Mouse (Mus musculus) kidney, embryonic 15.5 days (tissue): ENCODE results near the gene Ltbp1. TPM values are rescaled to one million over a fixed set of nuclear protein-coding genes. Genes with fewer than 3 reads are reported as not detected.
"Not testable (repeated sequence)": the region's sequence is repeated elsewhere in the genome, so short reads cannot be mapped to it uniquely, and the experiment has no call there.

ENCODE experiments used
- ATAC-seq: fragments of 200-750 bp; cut with Nextera tagmentation; replicated peaks from 2 replicates; pipeline ENCODE4 v1.8.0; 2017; ENCODE audit warnings: moderate TSS enrichment; ENCODE audit not compliant: low FRiP score
- H3K27ac ChIP-seq: fragments of 300-500 bp; sonication (generic); 2 replicates; pipeline ENCODE4 v1.5.1; 2015; ENCODE audit warnings: mild to moderate bottlenecking, inconsistent platforms
- H3K27me3 ChIP-seq: fragments of 300-500 bp; sonication (generic); 2 replicates; pipeline ENCODE4 v1.6.1; 2015; ENCODE audit warnings: inconsistent platforms
- H3K36me3 ChIP-seq: fragments of 300-500 bp; sonication (generic); 2 replicates; pipeline ENCODE4 v1.6.1; 2015; ENCODE audit warnings: inconsistent platforms
- H3K4me1 ChIP-seq: fragments of 300-500 bp; sonication (generic); 2 replicates; pipeline ENCODE4 v1.6.1; 2015; ENCODE audit warnings: inconsistent platforms
- H3K4me2 ChIP-seq: fragments of 300-500 bp; sonication (generic); 2 replicates; pipeline ENCODE4 v1.6.1; 2015; ENCODE audit warnings: moderate library complexity, mild to moderate bottlenecking, inconsistent platforms
- H3K4me3 ChIP-seq: fragments of 300-500 bp; sonication (generic); replicated peaks from 2 replicates; pipeline ENCODE4 v1.5.1; 2015; ENCODE audit warnings: mild to moderate bottlenecking, inconsistent platforms
- H3K9ac ChIP-seq: fragments of 300-500 bp; sonication (generic); 2 replicates; pipeline ENCODE4 v1.6.1; 2015; ENCODE audit warnings: mild to moderate bottlenecking, inconsistent platforms
- H3K9me3 ChIP-seq: fragments of 300-500 bp; sonication (generic); replicated peaks from 2 replicates; pipeline ENCODE4 v1.6.1; 2016; ENCODE audit warnings: inconsistent platforms
- WGBS: fragments of 180-500 bp; shearing (Covaris S2); methylation state at CpG from one replicate; pipeline ENCODE4 v1.1.7; 2015; ENCODE audit warnings: mixed read lengths; 5-methylcytosine and 5-hydroxymethylcytosine counted together
- polyA plus RNA-seq: library from polyadenylated mRNA; unstranded; fragments of >200 nt; fragmentation: Nextera tagmentation; extraction: Ambion mirVana; gene quantifications from 2 replicates; pipeline ENCODE4 v1.2.1, GENCODE M21; 2015

The Ltbp1 gene
- polyA plus RNA-seq, 1 experiment from 2014 or later, result 40.9 TPM

DNA sequence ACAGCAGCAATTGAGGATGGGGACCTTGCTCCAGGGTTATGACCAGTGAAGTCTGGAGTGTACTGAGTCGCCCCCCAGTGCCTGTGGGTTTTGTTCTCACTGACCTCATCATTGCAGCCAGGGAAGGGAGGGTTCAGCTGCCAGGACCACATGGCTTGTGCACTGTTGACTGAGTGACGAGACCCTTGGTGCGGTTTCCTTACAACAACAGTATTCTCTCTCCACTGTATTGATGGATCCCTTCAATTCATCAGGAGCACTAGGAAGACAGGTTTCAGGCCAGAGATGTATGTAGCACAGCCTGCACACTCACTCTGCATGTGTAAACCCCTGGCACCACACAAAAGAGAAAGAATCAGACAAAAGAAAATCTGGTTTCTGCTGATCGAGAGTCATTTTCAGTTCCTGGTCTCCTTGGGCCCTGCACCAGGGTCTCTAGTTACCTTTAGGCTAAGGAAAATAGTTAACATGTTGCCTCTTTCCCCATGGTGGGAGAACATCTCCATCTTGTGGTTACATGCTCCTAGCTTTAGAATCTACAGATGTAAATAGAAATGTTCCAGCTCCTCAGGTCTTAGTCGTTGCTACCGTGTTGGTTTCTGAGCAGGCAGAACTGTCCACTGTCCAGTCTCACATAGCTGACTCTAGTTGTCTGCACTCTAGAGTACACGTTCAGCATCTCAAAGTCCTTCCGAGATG lies 117.4 kb downstream of the Ltbp1 start:
- H3K4me3 ChIP-seq, result no peak overlapping the region
- no peaks in the 10 kb centered on the region for H3K27me3 ChIP-seq
- H3K9me3 ChIP-seq, result no peaks in the 10 kb centered on the region
- H3K4me1 ChIP-seq, result peaks cover 24% of the 10 kb centered on the region
- no peak overlapping the region for H3K9ac ChIP-seq
- 63% methylated on average over 8 of the region's 8 CpGs for WGBS
- 0 out of 2 replicates have a peak overlapping the region, but pooled peaks have one; percentile 29 for H3K27ac ChIP-seq
- no peaks in the 10 kb centered on the region for H3K36me3 ChIP-seq
- no peak overlapping the region for H3K4me2 ChIP-seq
- peak; percentile 30; the same call in 1 of the 2 replicates for ATAC-seq

DNA sequence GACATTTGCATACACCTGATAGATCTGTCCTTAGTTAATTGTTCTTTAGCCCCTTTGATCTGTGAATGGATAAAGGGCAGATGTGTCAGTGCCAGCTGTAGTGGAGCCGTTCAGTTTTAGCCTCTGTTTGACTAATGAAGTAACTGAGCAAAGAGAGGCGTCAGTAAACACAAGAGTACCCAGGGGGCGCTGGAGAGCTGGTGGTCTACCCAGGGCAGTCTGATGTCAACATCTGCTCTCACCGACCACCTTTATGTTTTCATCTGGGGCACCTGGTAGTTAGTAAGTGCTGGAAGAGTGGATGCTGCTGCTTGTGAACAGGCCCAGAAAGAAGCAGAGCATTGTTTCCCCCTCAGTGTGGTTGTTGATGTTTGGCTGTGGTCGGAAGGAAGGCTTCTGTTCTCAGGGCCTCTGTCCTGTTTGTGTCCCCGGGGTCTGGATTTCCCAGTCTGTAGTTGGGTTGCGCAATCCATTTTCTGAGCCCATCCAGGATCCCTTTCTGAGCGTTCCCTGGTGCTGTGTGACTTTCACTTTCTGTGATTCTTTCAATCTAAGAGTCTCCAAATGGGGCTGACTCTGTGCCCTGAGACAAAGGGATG lies 123.1 kb downstream of the Ltbp1 start:
- Histone ChIP-seq H3K9ac (no peak overlapping the region), H3K9me3 (no peaks in the 10 kb centered on the region), H3K27me3 (no peaks in the 10 kb centered on the region), H3K36me3 (no peaks in the 10 kb centered on the region), H3K4me2 (no peak overlapping the region), H3K27ac (no peak overlapping the region), H3K4me1 (no peaks in the 10 kb centered on the region), H3K4me3 (no peak overlapping the region)
- 0 out of 2 replicates have a peak, but pooled peaks have one; percentile 15 for ATAC-seq
- 60% methylated on average over 8 of the region's 8 CpGs for WGBS

DNA sequence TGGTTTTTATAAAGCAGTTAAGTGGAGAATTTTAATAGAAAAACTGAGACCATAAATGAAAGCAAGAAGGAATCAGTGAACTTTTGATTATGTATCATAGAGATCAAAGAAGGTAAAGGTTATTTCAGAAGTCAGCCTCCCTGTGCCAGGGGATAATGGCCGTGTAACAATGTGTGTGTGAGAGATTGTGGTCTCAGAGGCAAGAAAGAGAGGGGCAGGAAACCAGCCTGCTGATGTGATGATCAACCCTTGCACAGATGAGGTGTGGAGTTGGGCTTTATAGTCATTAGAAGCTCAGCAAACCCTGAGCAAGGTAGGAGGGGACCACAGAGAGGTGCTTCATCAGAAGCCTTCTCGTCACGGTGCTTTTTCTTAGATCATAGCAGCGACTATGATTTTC lies 128.6 kb downstream of the Ltbp1 start:
- H3K27ac ChIP-seq, result no peak overlapping the region
- 82% methylated on average over 4 of the region's 4 CpGs for WGBS
- H3K9me3 ChIP-seq, result no peaks in the 10 kb centered on the region
- no peak overlapping the region for H3K4me3 ChIP-seq
- H3K4me1 ChIP-seq, result no peaks in the 10 kb centered on the region
- ATAC-seq, result no peak
- H3K36me3 ChIP-seq, result no peaks in the 10 kb centered on the region
- no peaks in the 10 kb centered on the region for H3K27me3 ChIP-seq
- H3K9ac ChIP-seq, result no peak overlapping the region
- no peak overlapping the region for H3K4me2 ChIP-seq

DNA sequence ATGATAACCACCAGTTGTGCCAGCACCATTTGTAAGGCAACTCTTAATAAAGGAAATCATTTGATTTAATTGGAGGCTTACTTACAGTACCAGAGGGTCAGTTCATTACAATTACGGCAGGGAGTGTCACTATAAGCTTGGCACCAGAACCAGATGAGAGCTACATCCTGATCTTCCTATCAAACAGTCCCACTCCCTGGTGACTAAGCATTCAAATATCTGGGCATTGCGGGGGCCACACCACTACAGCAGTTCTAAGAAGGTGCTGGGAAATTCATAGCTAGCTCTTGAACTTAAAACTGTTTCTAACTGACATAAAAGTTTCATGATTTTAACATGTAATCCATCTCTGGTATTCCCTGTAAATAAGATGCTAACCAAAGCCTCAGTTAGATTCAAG lies 134.4 kb downstream of the Ltbp1 start:
- no peak overlapping the region for H3K4me2 ChIP-seq
- no peak for ATAC-seq
- 93% methylated on average over 2 of the region's 2 CpGs for WGBS

DNA sequence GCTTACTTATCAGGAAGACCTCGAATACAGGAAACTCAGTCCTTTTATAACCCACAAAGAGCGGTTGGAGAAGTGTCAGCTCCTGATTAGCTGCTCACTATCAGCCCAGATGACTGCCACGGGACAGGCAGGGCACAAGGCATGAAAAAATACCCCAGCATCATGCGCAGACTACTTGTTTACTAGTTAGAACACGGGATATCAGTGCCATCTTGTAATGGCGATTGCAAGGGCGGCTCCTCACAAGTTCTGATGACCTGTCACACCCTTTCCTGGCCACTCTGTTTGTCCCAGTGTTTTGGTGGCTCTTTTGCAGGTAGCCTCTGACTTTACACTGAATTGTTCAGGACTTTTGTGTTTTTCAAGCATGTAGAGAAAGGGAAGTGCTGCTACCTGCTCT lies 137.5 kb downstream of the Ltbp1 start:
- H3K4me1 ChIP-seq, ATAC-seq, H3K27ac ChIP-seq, H3K4me3 ChIP-seq, H3K9ac ChIP-seq, H3K36me3 ChIP-seq, H3K9me3 ChIP-seq, H3K27me3 ChIP-seq, H3K4me2 ChIP-seq: not testable (repeated sequence)
- 84% methylated on average over 7 of the region's 7 CpGs for WGBS

More for the DNA sequence above, 134.4 kb downstream of the Ltbp1 start:
- Histone ChIP-seq H3K4me3 (no peak overlapping the region), H3K4me1 (no peaks in the 10 kb centered on the region), H3K27ac (no peak overlapping the region), H3K36me3 (no peaks in the 10 kb centered on the region), H3K9me3 (no peaks in the 10 kb centered on the region), H3K27me3 (no peaks in the 10 kb centered on the region), H3K9ac (no peak overlapping the region)

DNA sequence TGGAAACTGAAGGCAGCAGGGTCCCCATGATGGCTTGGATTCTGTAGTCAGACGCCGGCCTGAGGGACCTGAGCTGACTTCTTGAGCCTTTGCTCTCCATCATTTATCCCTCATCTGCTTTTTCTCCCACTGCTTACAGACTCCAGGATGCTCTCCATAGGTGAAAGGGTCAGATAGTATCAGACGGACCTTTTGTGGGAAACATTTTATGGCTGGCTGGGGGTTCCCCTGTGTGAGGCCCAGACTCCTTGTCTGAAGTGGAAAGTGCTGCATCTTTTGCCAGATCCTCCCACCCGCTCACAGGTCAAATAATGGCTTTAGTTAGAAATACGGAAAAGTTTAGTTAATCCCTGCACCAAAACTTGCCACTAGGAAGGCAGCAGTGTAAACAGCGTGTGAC lies 138.6 kb downstream of the Ltbp1 start:
- Histone ChIP-seq H3K36me3 (no peaks in the 10 kb centered on the region), H3K4me1 (no peaks in the 10 kb centered on the region), H3K4me3 (no peak overlapping the region), H3K9me3 (no peaks in the 10 kb centered on the region), H3K27ac (no peak overlapping the region), H3K4me2 (no peak overlapping the region), H3K9ac (no peak overlapping the region), H3K27me3 (no peaks in the 10 kb centered on the region)
- WGBS, result 61% methylated on average over 6 of the region's 6 CpGs
- no peak for ATAC-seq

DNA sequence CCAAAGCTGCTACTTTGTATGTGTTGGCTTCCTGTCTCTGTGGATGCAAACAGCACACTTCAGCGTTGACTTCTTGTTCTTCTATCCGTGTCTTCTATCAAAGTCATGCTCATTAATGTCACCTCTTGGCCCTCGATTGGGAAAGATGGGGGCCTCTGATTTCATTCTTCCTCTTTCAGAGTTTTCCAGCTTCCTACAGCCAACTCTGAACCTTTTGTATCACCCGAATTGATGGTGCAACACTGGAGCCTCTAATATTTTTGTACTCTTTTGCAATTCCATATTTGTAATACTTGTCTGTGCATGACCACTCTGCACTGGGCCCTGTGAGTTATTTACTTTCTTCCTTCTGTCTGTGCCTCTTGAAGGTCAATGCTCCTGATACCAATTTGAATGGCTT lies 141.8 kb downstream of the Ltbp1 start:
- no peak for ATAC-seq
- H3K9ac ChIP-seq, result no peak overlapping the region
- no peak overlapping the region for H3K27ac ChIP-seq
- H3K4me2 ChIP-seq, result no peak overlapping the region
- no peak overlapping the region for H3K4me3 ChIP-seq
- no peaks in the 10 kb centered on the region for H3K36me3 ChIP-seq
- WGBS, result 89% methylated on average over 4 of the region's 4 CpGs
- H3K9me3 ChIP-seq, result no peaks in the 10 kb centered on the region
- no peaks in the 10 kb centered on the region for H3K27me3 ChIP-seq
- H3K4me1 ChIP-seq, result peaks cover 9% of the 10 kb centered on the region; the same call in 1 of the 2 replicates

DNA sequence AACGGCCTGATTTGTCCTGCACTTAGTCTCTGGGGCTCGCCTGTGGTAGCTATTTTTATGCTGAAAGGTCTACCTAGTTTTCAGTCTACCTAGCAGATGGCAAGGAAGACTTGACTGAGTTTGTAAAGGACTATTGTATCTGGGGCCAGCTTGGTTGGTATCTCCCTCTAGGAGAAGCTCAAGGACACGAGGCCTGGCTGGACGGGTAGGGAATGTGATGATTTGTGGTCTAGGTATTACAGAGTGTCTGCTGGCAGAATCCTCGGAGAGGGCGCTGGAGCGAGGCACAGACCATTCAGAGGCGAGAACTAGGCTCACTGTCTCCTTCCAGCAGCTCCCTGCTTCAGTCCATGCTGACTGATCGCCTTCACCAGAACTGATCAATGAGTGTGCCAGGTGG lies 146.4 kb downstream of the Ltbp1 start:
- peak overlapping the region; percentile 41; the same call in 1 of the 2 replicates for H3K27ac ChIP-seq
- ATAC-seq, result peak; percentile 82
- WGBS, result 43% methylated on average over 9 of the region's 9 CpGs

DNA sequence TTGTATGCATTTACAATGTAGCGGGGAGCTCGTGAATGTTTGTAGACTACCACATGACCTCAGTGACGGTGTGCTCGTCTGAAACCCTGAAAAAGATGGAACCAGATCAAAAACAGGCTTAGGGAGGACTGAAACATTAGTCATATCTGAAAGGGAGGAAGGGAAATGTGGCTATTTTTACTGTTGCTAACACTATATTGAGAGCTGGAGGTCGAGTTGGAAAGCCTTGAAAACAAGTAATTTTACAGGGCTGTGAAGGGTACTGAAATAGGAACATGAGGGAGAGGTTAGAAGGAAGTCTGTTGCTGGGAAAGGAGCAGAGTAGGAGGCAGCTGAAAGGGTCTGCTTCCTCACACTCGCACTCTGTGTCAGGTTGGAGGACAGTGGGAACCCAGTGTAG lies 147.7 kb downstream of the Ltbp1 start:
- Histone ChIP-seq H3K4me3 (no peak overlapping the region), H3K4me1 (peaks cover 9% of the 10 kb centered on the region; the same call in 1 of the 2 replicates), H3K36me3 (no peaks in the 10 kb centered on the region), H3K27me3 (no peaks in the 10 kb centered on the region), H3K4me2 (no peak overlapping the region), H3K27ac (peak overlapping the region; percentile 23; the same call in 1 of the 2 replicates), H3K9me3 (no peaks in the 10 kb centered on the region), H3K9ac (no peak overlapping the region)
- no peak for ATAC-seq
- 55% methylated on average over 6 of the region's 6 CpGs for WGBS

More for the DNA sequence above, 146.4 kb downstream of the Ltbp1 start:
- H3K9me3 ChIP-seq, result no peaks in the 10 kb centered on the region
- no peak overlapping the region for H3K9ac ChIP-seq
- no peaks in the 10 kb centered on the region for H3K27me3 ChIP-seq
- H3K4me3 ChIP-seq, result no peak overlapping the region
- peaks cover 9% of the 10 kb centered on the region; the same call in 1 of the 2 replicates for H3K4me1 ChIP-seq
- no peaks in the 10 kb centered on the region for H3K36me3 ChIP-seq
- H3K4me2 ChIP-seq, result no peak overlapping the region

DNA sequence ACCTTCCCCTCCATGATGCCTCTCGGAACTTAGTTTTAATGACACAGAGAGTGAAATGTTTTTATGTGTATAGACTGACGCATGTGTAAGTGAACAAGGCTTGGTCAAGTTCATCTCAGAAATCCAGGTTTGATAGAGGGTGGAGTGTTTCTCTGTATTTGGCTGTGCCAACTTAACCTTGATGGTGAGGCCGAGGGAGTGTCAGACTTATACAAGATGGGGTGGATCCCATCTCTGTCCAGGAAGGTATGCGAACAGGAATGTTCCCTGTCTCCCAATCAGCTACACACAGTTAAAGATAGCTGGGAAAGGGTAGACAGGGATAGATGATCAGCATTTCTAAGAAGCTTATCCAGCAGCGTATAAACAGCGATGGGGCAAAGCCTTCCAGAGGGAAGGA lies 153.0 kb downstream of the Ltbp1 start:
- no peak overlapping the region for H3K27ac ChIP-seq
- H3K27me3 ChIP-seq, result no peaks in the 10 kb centered on the region
- H3K4me1 ChIP-seq, result peaks cover 13% of the 10 kb centered on the region; the same call in 1 of the 2 replicates
- no peak for ATAC-seq
- H3K9me3 ChIP-seq, result no peaks in the 10 kb centered on the region
- H3K4me2 ChIP-seq, result no peak overlapping the region
- 90% methylated on average over 6 of the region's 6 CpGs for WGBS
- H3K4me3 ChIP-seq, result no peak overlapping the region
- H3K36me3 ChIP-seq, result no peaks in the 10 kb centered on the region
- H3K9ac ChIP-seq, result no peak overlapping the region

DNA sequence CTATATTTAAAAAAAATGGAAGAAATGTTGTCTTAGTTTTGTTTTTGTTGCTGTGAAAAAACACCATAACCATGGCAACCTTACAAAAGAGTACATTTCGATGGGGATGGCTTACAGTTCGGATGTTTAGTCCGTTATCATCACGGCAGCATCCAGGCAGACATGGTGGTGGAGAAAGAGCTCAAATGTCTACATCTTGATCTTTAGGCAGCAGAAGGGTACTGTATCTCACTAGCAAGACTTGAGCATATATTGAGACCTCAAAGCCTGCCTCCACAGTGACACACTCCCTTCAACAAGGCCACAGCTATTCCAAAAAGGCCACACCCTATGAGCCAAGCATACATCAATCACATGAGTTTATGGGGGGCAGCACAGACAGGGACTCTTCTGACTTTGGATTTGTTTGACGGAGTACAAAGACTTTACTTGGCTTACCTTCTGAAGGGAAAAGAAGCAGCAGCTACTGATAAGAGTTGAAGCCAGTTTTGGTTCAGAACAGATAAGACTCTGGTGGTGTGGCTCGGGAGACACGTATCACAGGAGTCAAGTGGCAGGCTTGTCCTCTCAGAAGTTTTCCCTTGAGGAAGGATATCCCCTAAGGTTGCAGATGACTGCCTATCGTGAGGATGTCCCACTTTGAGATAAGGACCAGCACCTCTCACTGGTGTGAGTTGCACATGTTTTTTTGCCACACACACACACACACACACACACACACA lies 153.9 kb downstream of the Ltbp1 start:
- no peak overlapping the region for H3K4me2 ChIP-seq
- ATAC-seq, result no peak
- peaks cover 13% of the 10 kb centered on the region; the same call in 1 of the 2 replicates for H3K4me1 ChIP-seq
- H3K27ac ChIP-seq, result no peak overlapping the region
- H3K9me3 ChIP-seq, result no peaks in the 10 kb centered on the region
- H3K9ac ChIP-seq, result no peak overlapping the region
- H3K27me3 ChIP-seq, result no peaks in the 10 kb centered on the region
- no peaks in the 10 kb centered on the region for H3K36me3 ChIP-seq
- no peak overlapping the region for H3K4me3 ChIP-seq
- WGBS, result 95% methylated on average over 8 of the region's 8 CpGs

DNA sequence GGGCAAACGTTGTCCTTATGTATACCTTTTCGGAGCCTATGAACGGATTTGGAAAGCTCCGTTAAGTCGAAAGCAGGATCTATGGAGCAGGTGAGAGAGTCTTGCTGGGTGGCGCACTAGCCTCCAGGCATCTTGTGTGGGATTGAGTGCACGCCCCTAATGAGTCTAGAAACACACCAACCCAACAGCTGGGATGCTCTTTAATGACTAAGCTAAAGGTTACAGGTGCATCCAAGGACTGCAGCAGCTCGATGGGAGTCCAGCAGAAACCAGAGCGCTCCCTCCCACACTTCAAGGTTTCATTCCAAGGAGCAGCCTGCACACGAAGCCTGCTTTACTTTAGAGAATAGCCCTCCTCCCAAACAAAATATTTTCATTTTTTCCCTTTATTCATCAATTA lies 155.7 kb downstream of the Ltbp1 start:
- peaks cover 13% of the 10 kb centered on the region; the same call in 1 of the 2 replicates for H3K4me1 ChIP-seq
- 0 out of 2 replicates have a peak, but pooled peaks have one; percentile 44 for ATAC-seq
- no peak overlapping the region for H3K9ac ChIP-seq
- WGBS, result 75% methylated on average over 10 of the region's 10 CpGs
- H3K4me3 ChIP-seq, result no peak overlapping the region
- H3K9me3 ChIP-seq, result no peaks in the 10 kb centered on the region
- H3K27ac ChIP-seq, result no peak overlapping the region
- no peak overlapping the region for H3K4me2 ChIP-seq
- H3K36me3 ChIP-seq, result 0 out of 2 replicates have a peak, but pooled peaks cover 5% of the 10 kb centered on the region
- no peaks in the 10 kb centered on the region for H3K27me3 ChIP-seq
